Mouse (Mus musculus): ENCODE data around the gene Trim2.

Gene Trim2

DNA sequence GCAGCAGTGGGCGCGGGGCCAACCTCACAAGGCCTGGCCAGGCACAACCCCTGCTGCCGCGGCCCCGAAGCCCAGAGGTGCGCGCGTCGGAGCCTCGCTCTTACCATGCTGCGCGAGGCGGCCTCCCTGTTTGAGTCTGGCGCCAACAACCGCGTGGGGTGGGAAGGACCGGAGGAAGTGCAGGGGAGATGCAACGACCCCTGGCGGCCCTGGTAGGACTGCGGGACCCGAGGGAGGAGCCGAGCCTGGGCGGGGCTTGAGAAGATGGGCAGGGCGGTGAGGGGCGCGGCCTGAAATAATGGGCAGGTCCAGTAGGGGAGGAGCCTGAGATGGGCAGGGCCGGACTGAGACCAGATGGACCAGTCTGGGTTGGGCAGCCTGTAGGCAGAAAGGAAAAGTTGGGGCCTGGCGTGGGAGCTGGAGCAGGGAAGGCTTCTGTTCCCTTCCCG is 151.1 kb downstream of the Trim2 start, which contains the start of gene Mnd1:
Gene Mnd1, minus strand, starts transcription at position 229 of the 449 bp plus-strand sequence.
- in situ Hi-C loops (cut with MboI, MseI), result no loop called here

- in situ Hi-C loops (cut with MboI, MseI), result no loop called here
These were observed 151.5 kb downstream of the Trim2 start for GRCm38 (mm10) chr3:84155146-84155545.

DNA sequence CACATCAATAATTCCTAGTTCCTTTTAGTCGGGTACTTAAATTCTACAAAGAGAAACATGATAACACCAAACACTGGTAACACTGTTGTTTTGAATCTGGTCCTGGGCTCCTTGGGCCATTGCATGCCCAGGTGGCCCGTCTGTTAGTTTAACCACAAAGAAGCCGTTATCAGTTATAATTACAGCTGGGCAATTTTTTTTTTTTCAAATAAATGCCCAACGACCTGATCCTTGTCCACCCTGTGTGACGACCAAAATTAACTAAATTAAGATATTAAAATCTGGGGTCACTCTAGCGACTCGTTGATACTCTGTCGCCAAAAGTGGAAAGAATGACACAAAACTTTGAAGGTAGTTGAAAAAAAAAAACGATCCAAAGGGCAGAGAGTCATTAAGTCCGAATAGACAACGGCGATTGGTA is 151.9 kb downstream of the Trim2 start:
- in situ Hi-C loops (cut with MboI, MseI), result no loop called here

DNA sequence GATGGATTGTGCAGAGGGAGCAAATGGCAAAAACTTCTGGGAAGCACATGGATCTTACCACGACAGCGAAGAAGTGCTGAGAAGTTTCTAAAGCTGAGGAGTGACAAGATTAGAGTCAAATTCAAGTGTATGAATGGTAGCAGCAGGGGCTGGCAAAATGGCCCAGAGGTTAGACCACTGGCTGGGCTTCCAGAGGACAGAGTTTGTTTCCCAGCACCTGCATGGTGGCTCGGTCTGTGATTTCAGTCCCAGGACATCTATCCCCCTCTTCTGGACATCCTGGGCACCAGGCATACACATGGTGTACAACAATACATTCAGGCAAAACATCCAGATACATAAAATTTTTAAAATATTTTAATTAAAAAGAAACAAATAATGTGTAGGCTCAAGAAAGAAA is 156.8 kb downstream of the Trim2 start:
- in situ Hi-C loops (cut with MboI, MseI), result no loop called here

DNA sequence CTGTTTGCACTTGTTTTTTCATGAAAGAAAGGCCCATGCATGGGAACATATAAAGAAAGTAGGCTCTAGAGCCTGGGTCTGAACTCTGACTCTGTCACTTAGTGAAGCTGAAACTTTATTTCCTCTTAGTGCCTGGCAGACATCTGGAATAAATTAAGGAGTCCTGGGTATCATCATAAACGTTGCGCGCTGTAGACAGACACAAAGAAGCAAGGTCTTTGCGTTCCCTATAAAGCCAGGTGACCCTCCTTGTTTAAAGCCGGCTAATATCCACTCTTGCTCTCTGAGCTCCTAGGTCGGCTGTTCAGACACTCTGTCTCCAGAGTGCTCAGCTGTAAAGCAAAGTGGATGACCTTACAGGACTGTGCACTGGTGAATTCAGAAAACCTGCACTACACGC is 165.7 kb downstream of the Trim2 start:
- in situ Hi-C loops (cut with MboI, MseI), result no loop called here

DNA sequence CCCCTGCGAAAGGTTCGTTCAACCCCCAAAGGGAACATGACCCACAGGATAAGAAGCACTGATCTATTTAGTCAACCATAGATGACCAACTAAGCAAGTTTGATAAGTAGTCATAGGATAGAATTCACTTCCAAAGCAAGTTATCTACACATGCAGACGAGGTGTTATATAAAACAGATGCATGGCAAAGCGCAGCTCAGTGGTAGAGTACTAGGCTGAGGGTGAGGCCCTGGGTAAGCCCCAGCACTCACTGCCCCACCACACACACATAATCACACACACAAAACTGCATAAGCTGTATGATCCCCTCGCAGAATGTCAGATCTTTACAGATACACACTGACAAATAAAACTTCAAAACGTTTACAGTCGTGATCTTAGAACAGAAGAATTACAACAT is 170.2 kb downstream of the Trim2 start:
- in situ Hi-C loops (cut with MboI, MseI), result no loop called here

DNA sequence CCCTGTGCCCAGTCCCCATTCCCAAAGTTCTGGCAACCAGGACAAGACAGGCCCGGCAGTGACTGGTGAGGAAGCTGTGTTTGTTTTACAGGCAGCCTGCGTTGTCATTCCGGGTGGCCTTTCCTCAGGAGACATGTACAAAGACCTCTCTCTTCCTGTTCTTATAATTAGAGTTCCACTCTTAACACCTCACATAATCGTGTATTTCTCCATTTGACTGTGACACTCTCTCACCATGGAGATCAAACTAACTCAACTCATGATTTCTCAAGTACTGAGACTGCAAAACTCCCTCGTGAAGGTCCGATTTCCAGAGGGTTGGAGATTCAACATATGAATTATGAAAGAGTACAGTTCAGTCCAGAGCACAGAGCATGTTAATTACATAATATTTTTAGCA is 170.7 kb downstream of the Trim2 start:
- in situ Hi-C loops (cut with MboI, MseI), result no loop called here

DNA sequence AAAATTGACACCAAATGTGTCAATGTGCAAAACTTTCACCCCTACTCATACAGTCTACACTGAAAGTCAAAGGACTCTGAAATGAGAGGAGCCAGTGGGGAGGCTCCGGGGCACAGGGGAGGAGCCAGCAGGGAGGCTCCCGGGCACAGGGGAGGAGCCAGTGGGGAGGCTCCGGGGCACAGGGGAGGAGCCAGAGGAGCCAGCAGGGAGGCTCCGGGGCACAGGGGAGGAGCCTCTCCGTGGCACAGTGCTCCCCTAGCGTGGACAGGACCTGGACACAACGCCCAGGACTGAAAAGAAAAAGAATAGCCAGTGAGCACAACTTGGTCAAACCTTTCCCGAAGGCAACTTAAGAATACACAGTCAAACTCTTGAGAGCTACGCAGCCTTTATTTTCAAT is 171.3 kb downstream of the Trim2 start:
- in situ Hi-C loops (cut with MboI, MseI), result no loop called here

DNA sequence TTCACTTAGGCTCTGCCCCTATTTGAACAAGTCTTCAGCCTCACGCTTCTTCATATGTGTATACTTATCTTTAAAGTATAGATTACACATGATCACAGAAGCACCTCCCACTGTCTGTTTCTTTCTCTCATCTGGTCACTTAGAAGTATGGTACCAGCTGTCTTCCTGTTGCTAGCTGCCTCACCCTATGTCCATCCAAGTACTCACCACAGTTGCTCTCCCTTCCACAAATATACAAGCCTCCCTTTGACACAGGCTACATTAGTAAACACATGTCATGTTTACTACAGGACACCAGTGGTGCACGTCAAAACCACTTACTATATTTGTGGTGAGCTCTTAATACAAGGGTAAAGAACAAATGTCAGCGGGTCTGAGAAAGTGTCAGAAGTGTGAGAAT is 175.3 kb downstream of the Trim2 start:
- in situ Hi-C loops (cut with MboI, MseI), result no loop called here

DNA sequence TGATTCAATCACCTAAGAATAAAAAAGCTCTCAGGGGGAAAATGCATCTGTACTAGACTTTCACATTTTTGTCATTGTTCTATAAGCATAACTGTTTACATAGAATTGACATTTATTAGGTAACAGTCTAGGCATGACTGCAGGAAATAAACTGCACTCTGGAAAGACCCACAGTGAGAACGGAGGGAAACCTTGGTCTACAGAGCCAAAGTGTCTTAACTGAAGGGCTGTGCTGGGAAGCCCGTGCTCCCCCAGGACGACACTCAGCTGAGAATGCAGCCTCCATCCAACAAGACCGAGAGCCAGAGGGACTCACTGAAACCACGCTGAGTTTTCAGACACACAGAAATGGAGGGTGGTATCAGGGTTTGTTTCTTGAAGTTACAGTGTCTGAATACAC is 175.9 kb downstream of the Trim2 start:
- in situ Hi-C loops (cut with MboI, MseI), result no loop called here

- in situ Hi-C loops (cut with MboI, MseI), result no loop called here
These were observed 177.5 kb downstream of the Trim2 start for GRCm38 (mm10) chr3:84128871-84129870.

DNA sequence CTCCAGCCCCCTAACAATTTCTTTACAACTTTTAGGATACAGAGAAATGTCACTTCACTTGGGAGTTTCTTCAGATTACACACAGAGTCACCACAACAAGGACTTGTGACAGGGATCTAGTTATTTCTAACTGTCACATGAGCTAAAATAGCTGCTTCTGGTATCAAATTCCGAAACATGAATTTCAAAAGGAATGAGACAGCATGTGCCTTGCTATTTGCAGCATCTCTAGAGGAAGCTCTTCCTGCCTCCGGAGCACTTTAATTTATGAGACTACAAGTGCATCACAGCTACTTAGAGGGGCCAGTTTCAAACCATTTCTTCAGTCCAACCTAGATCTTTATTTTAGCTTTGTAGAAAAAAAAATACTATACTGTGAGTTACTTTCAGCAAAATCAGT is 179.2 kb downstream of the Trim2 start:
- in situ Hi-C loops (cut with MboI, MseI), result no loop called here

DNA sequence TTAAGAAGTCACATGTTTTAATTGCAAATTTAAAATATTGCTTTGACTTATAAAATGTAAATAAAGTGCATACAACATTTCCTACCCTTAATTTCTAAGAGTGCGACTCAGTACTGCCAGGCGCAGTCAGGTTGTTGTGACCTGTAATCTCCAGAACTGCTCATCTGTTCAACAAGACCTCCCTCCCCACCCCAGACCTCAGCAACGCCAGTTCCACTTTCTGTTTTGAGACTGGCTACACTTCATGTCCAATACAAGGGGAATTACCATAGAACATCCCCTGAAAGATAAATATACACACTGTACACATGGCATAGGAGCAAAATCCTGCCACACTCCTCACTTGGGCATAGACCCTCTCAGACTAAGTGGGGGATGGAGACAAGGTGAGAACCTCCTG is 180.0 kb downstream of the Trim2 start:
- in situ Hi-C loops (cut with MboI, MseI), result no loop called here

DNA sequence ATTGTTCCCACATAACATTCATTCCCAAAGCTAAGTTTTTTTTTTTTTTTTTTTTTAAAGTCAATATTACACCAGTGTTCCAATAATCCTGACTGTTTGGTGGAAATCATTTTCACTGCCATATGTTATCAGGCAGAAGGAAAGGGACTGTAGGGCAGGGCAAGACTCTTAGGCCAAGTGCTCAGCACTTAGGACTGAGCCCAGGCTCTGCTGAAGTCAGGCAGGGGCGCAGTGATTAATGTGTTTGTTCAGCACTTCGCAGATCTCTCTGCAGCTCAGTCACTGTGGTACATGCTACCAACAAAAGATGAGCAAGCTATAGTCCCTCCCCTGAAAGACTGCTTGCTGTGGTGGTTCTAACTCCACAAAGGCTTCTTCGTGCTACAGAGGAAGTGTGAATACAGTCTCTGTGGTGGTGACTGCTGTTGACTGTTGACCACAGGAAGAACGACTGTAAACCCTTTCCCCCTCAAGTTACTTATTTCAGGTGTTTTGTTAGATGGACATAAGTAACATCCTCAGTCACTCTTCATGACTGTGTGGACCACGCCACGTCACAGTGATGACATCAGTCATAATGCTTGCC is 180.9 kb downstream of the Trim2 start:
- in situ Hi-C loops (cut with MboI, MseI), result no loop called here

GRCm38 (mm10) chr3:84123461-84123860 is 183.2 kb downstream of the Trim2 start:
- in situ Hi-C loops (cut with MboI, MseI), result no loop called here

- in situ Hi-C loops (cut with MboI, MseI), result no loop called here
These were observed 188.0 kb downstream of the Trim2 start for GRCm38 (mm10) chr3:84118718-84119117.

- in situ Hi-C loops (cut with MboI, MseI), result no loop called here
These were observed 188.5 kb downstream of the Trim2 start for GRCm38 (mm10) chr3:84118178-84118577.
